Mouse (Mus musculus) midbrain, embryonic 14.5 days (tissue): ENCODE measurements around the gene Megf8. TPM values are rescaled to one million over a fixed set of nuclear protein-coding genes. Genes with fewer than 3 reads are reported as not detected.
"Not testable (repeated sequence)": the region's sequence is repeated elsewhere in the genome, so short reads cannot be mapped to it uniquely, and the experiment has no call there.

Source experiments
- ATAC-seq: fragments of 200-750 bp; cut with Nextera tagmentation; 2 replicates; pipeline ENCODE4 v1.8.0; 2017; ENCODE audit warnings: moderate number of reproducible peaks, moderate library complexity; ENCODE audit not compliant: low FRiP score, low TSS enrichment
- DNase-seq: peaks from one replicate; pipeline ENCODE4 v3.0.0-alpha.2; 2015
- H3K27ac ChIP-seq: fragments of 300-500 bp; sonication (generic); replicated peaks from 2 replicates; pipeline ENCODE4 v1.5.1; 2014; ENCODE audit warnings: mild to moderate bottlenecking, low read depth, low read length, moderate library complexity
- H3K27me3 ChIP-seq: fragments of 300-500 bp; sonication (generic); 2 replicates; pipeline ENCODE4 v1.6.1; 2014; ENCODE audit warnings: low read length, control low read depth, mixed read lengths; ENCODE audit not compliant: control insufficient read depth, insufficient read depth
- H3K36me3 ChIP-seq: fragments of 300-500 bp; sonication (generic); 2 replicates; pipeline ENCODE4 v1.6.1; 2014; ENCODE audit warnings: low read length, control low read depth; ENCODE audit not compliant: control insufficient read depth, insufficient read depth
- H3K4me1 ChIP-seq: fragments of 300-500 bp; sonication (generic); 2 replicates; pipeline ENCODE4 v1.6.1; 2014; ENCODE audit warnings: mild to moderate bottlenecking, antibody characterized with exemption, low read length, control low read depth; ENCODE audit not compliant: control insufficient read depth, insufficient read depth
- H3K4me2 ChIP-seq: fragments of 300-500 bp; sonication (generic); 2 replicates; pipeline ENCODE4 v1.6.1; 2014; ENCODE audit warnings: mild to moderate bottlenecking, low read length, moderate library complexity
- H3K4me3 ChIP-seq: fragments of 300-500 bp; sonication (generic); replicated peaks from 2 replicates; pipeline ENCODE4 v1.5.1; 2014; ENCODE audit warnings: low read depth, low read length
- H3K9ac ChIP-seq: fragments of 300-500 bp; sonication (generic); replicated peaks from 2 replicates; pipeline ENCODE4 v1.6.1; 2014; ENCODE audit warnings: mild to moderate bottlenecking, low read length, moderate library complexity
- H3K9me3 ChIP-seq: fragments of 300-500 bp; sonication (generic); 2 replicates; pipeline ENCODE4 v1.6.1; 2016; ENCODE audit warnings: low read length, control low read depth, mixed read lengths; ENCODE audit not compliant: control insufficient read depth
- WGBS: fragments of 180-500 bp; shearing (Covaris S2); extraction: QIAGEN DNeasy Blood & Tissue Kit; methylation state at CpG from one replicate; pipeline ENCODE4 v1.1.7; 2014; 5-methylcytosine and 5-hydroxymethylcytosine counted together
- polyA plus RNA-seq: library from polyadenylated mRNA; unstranded; fragments of >200 nt; fragmentation: Nextera tagmentation; extraction: Ambion mirVana; gene quantifications from 2 replicates; pipeline ENCODE4 v1.2.1, GENCODE M21; 2014

The Megf8 gene
- polyA plus RNA-seq, 1 experiment from 2014 or later: 21.6 TPM

DNA sequence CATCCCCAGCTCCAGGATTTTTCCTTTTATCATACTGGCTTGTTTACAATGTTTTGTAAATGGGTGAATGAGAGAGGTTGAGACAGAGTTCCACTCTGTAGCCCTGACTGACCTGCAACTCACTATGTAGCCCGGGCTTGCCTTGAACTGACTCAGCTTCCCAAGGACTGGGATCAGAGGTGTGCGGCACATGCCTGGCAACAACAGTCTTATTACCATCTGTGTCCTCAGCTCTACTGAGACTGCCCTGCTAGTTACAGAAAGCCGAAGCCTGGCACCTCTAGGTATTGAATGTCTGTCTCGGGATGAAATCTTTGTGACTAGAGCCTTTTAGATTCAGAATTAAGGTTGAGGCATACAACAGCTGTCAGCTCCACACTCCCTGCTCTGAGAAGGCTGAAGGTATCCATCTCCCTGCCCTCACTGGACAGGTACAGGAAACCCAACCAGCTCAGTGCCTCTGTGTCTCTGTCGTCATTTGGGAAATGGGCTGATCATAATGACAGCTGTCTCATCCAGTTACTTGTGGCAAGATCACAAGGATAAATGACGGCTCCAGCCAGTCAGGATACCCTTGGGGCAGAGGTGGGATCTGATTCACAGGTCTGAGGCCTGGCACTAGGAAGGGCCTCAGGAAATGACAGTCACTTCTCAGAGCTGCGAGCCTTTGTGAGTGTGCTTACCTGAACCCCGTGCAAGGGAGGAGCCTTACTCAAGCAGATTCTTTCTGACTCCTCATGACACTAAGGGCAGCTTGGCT is 76.7 kb downstream of the Megf8 start:
- peak overlapping the region; percentile 81 for H3K4me2 ChIP-seq
- 75% methylated on average over 8 of the region's 8 CpGs for WGBS
- H3K27me3 ChIP-seq: no peaks in the 10 kb centered on the region
- no peak for DNase-seq
- 0 out of 2 replicates have a peak, but pooled peaks cover 2% of the 10 kb centered on the region for H3K36me3 ChIP-seq
- no peak overlapping the region; the same call in 1 of the 2 replicates for H3K9ac ChIP-seq
- H3K4me1 ChIP-seq: peaks cover 30% of the 10 kb centered on the region
- H3K9me3 ChIP-seq: no peaks in the 10 kb centered on the region
- ATAC-seq: no peak
- peak overlapping the region; percentile 66 for H3K4me3 ChIP-seq
- no peak overlapping the region for H3K27ac ChIP-seq

- no peak overlapping the region; the same call in 1 of the 2 replicates for H3K27ac ChIP-seq
- peak; percentile 40 for DNase-seq
Observed at GRCm38 (mm10) chr7:25394754-25395153, 77.8 kb downstream of the Megf8 start.

GRCm38 (mm10) chr7:25395186-25395557 is 78.2 kb downstream of the Megf8 start:
- H3K9ac ChIP-seq: peak overlapping the region; percentile 72
- ATAC-seq: peak; percentile 57
- H3K27me3 ChIP-seq: no peaks in the 10 kb centered on the region
- peak overlapping the region; percentile 55 for H3K27ac ChIP-seq
- no peak for DNase-seq
- H3K4me2 ChIP-seq: peak overlapping the region; percentile 81
- WGBS: under 1% methylated on average over 22 of the region's 22 CpGs
- H3K36me3 ChIP-seq: 0 out of 2 replicates have a peak, but pooled peaks cover under 1% of the 10 kb centered on the region
- no peaks in the 10 kb centered on the region for H3K9me3 ChIP-seq
- peaks cover 23% of the 10 kb centered on the region for H3K4me1 ChIP-seq
- peak overlapping the region; percentile 66 for H3K4me3 ChIP-seq

More at GRCm38 (mm10) chr7:25394754-25395153, 77.8 kb downstream of the Megf8 start:
- no peak for ATAC-seq
- Histone ChIP-seq H3K4me3 (peak overlapping the region; percentile 66), H3K36me3 (0 out of 2 replicates have a peak, but pooled peaks cover 2% of the 10 kb centered on the region), H3K27me3 (no peaks in the 10 kb centered on the region), H3K4me1 (peaks cover 27% of the 10 kb centered on the region), H3K4me2 (peak overlapping the region; percentile 81), H3K9ac (peak overlapping the region; percentile 72), H3K9me3 (no peaks in the 10 kb centered on the region)
- 20% methylated on average over 7 of the region's 7 CpGs for whole genome bisulfite sequencing

GRCm38 (mm10) chr7:25395558-25396521 is 78.9 kb downstream of the Megf8 start:
- Histone ChIP-seq H3K27ac (peak overlapping the region; percentile 71), H3K9me3 (no peaks in the 10 kb centered on the region), H3K36me3 (no peaks in the 10 kb centered on the region), H3K4me2 (peak overlapping the region; percentile 81), H3K4me1 (peaks cover 20% of the 10 kb centered on the region), H3K27me3 (no peaks in the 10 kb centered on the region), H3K4me3 (peak overlapping the region; percentile 66), H3K9ac (peak overlapping the region; percentile 72)
- peak; percentile 96 for DNase-seq
- ATAC-seq: peak; percentile 97
- 5% methylated on average over 51 of the region's 52 CpGs for WGBS

DNA sequence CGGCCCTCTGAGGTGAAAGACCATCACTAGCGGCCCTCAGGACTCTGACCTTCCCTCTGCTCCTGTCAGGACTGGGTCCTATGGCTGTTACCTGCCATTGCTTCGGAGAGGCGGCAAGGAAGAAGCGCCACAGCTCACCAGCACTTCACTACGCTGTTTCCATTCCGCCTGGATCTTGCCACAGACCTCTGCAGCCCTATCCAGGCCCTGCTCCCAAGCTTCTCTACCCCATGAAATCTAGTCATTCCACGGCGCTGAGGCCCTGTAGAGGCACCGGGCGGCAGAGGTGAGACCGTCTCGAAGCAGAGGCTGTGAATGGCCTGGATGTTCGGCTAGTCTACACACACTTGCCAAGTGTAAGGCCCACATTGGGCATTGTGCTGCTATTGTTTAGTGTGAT is 79.7 kb downstream of the Megf8 start:
- H3K36me3 ChIP-seq: no peaks in the 10 kb centered on the region
- H3K27me3 ChIP-seq: no peaks in the 10 kb centered on the region
- 90% methylated on average over 14 of the region's 14 CpGs for WGBS
- H3K27ac ChIP-seq: no peak overlapping the region
- H3K4me3 ChIP-seq: peak overlapping the region; percentile 66; the same call in 1 of the 2 replicates
- ATAC-seq: no peak
- peak overlapping the region; percentile 81 for H3K4me2 ChIP-seq
- DNase-seq: no peak
- no peaks in the 10 kb centered on the region for H3K9me3 ChIP-seq
- H3K4me1 ChIP-seq: peaks cover 20% of the 10 kb centered on the region
- H3K9ac ChIP-seq: no peak overlapping the region

DNA sequence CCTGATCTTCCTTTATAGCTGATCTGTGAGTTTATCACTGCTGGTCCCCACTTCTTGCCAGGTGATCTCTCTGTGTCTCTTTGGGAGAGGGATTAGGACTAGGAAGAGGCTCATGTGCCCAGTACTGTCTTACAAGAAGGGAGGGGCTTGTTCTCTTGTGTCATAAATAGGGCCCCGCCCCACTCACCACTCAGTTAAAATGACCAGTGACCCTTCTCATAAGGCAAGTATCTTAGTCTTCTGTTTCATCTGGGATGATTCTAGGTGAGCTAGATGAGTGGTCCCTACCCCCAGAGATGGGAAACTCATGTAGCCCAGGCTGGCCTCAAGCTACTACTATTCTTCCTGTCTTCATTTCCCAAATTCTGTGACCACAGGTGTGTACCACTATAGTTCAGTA is 81.6 kb downstream of the Megf8 start, which contains the start of gene Lipe:
Gene Lipe, minus strand, starts transcription at position 101 of the 400 bp plus-strand sequence.
- H3K4me3 ChIP-seq: no peak within 1 kb of the TSS
- no peak for ATAC-seq
- no peaks in the 10 kb centered on the region for H3K27me3 ChIP-seq
- 97% methylated on average over 1 of the region's 1 CpGs for WGBS
- H3K36me3 ChIP-seq: no peaks in the 10 kb centered on the region
- peaks cover 13% of the 10 kb centered on the region for H3K4me1 ChIP-seq
- no peak within 1 kb of the TSS for H3K9ac ChIP-seq
- DNase-seq: no peak
- no peaks in the 10 kb centered on the region for H3K9me3 ChIP-seq
- H3K27ac ChIP-seq: no peak within 1 kb of the TSS
- H3K4me2 ChIP-seq: no peak within 1 kb of the TSS

GRCm38 (mm10) chr7:25399028-25399427 is 82.1 kb downstream of the Megf8 start:
- not testable (repeated sequence) for H3K9ac ChIP-seq, H3K36me3 ChIP-seq, H3K4me3 ChIP-seq, H3K27ac ChIP-seq, H3K27me3 ChIP-seq, H3K4me1 ChIP-seq, H3K4me2 ChIP-seq, DNase-seq, H3K9me3 ChIP-seq, ATAC-seq

GRCm38 (mm10) chr7:25401551-25401950 is 84.6 kb downstream of the Megf8 start:
- H3K9ac ChIP-seq: no peak overlapping the region
- ATAC-seq (no peak), DNase-seq (no peak)
- no peak overlapping the region for H3K4me2 ChIP-seq
- no peaks in the 10 kb centered on the region for H3K9me3 ChIP-seq
- no peaks in the 10 kb centered on the region for H3K27me3 ChIP-seq
- H3K36me3 ChIP-seq: no peaks in the 10 kb centered on the region
- H3K27ac ChIP-seq: no peak overlapping the region
- WGBS: 75% methylated on average over 2 of the region's 2 CpGs
- H3K4me1 ChIP-seq: no peaks in the 10 kb centered on the region
- no peak overlapping the region for H3K4me3 ChIP-seq
